Mouse (Mus musculus) neutrophil, adult 5-6 weeks (primary cell): ENCODE measurements around the gene Mchr1. TPM values are rescaled to one million over a fixed set of nuclear protein-coding genes. Genes with fewer than 3 reads are reported as not detected.
"Not testable (repeated sequence)": the region's sequence is repeated elsewhere in the genome, so short reads cannot be mapped to it uniquely, and the experiment has no call there.

Experiments used
- ATAC-seq: fragments of 151-379, 151-347 bp; 2 replicates; pipeline ENCODE4 v1.8.0; 2017; ENCODE audit warnings: mild to moderate bottlenecking, moderate TSS enrichment; ENCODE audit not compliant: insufficient number of reproducible peaks, poor library complexity, low FRiP score, severe bottlenecking; ENCODE audit errors: extremely low read depth
- total RNA-seq: library from RNA; stranded (forward); fragments of 200-1000 nt; gene quantifications from 2 replicates; pipeline ENCODE4 v1.2.3, GENCODE M21; 2017

Mchr1 gene
- not detected in 2 replicates for total RNA-seq

DNA sequence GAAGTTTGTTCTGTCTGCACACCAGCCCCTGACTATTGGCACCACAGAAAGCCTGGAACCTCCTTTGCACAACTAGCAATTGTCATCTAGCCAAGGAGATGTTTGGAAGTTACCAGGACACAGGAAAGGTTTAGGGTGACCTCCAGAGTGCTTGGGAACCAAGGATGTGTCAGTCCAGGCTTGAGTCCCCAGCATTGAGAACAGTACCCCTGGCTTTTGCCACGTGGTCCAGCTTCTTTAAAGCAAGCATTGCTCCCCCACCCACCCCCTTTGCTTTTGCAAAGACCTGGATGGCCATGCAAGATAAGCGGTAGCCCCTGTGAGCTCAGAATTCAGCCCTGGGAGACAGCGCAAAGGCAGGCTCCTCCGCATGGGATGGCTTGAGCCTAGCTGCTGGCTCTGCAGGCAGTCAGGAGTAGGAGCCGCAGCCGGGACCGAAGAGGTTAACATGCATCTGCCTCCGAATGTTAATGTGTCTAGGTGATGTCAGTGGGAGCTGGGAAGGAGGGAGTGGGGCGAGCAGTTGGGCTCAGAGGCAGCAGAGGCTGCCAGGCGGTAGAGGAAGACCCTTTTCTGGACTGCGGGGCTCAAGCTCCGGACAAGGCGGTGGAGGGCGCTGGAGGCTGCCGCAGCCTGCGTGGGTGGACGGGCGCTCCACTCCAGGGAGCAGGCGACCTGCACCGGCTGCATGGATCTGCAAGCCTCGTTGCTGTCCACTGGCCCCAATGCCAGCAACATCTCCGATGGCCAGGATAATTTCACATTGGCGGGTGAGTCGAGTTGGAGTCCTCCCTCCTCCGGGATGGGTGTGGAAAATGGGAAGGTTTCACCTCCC, at the start of gene Mchr1:
Gene Mchr1, plus strand, starts transcription at position 414 of the 835 bp plus-strand sequence.
- ATAC-seq = no peak

DNA sequence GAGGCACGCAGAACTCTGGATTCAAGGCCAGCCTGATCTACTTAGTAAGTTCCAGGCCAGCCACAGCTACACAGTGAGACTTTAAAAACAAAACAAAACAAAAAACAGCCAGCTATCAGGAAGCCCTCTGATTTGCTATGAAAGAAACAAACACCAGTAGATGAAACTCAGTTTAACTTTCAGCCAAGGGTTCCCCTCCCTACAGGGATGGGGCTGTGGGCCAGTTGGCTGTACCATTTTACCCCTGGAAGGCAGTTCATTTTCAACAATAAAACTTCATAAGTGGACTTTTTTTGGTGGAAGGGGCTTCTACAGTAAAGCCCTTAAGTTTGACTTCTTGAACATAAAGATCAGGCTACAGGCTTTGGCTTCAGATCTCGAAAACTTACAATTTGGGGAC, 46.2 kb upstream of the Mchr1 start:
- ATAC-seq = no peak

GRCm38 (mm10) chr15:81190011-81190629, 45.2 kb upstream of the Mchr1 start:
- no peak for ATAC-seq

- ATAC-seq = peak; percentile 98
These were observed 44.6 kb upstream of the Mchr1 start, which contains the start of gene Mrtfa for GRCm38 (mm10) chr15:81190630-81191178. TSS of gene Mrtfa (minus strand) at chr15:81190757.

DNA sequence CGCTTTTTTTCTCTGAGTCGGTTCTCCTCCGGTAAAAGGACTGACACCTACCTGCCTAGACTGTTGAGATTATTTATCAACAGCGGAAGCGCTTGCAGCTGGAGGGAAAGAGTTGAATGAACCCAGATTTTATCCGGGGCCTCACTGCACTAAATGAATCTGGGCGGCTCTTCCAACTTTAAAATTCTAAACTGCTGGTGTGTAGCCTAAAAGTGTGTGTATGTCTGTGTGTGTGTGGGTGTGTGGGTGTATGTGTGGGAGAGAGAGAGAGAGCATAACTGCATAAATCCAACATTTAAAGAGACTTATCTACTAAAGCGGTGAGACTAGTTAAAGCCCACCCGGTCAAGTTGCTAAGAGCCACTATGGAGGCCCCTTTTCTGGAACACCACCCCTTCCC, 44.0 kb upstream of the Mchr1 start:
- no peak for ATAC-seq

DNA sequence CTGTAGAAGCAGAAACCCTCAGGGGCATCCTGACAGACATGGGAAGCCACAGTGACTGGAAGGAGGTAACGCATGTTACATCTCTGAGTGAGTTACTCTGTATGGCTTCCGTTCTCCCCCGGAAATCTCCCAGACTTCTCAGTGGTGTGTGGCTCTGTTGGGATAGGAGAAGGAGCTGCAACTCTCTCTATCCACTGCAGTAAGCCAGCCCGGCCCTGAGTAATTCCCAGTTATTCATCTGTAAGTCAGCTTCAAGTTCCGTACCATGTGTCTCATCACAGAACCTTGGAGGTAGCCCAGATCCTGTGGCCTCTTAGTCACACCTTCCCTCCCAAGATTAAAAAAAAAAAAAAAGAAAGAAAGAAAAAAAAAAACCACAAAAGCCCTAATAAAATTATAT, 43.0 kb upstream of the Mchr1 start:
- no peak for ATAC-seq

GRCm38 (mm10) chr15:81192858-81193257, 42.4 kb upstream of the Mchr1 start:
- no peak for ATAC-seq

- no peak for ATAC-seq
These were observed 40.5 kb upstream of the Mchr1 start for GRCm38 (mm10) chr15:81194791-81195190.

DNA sequence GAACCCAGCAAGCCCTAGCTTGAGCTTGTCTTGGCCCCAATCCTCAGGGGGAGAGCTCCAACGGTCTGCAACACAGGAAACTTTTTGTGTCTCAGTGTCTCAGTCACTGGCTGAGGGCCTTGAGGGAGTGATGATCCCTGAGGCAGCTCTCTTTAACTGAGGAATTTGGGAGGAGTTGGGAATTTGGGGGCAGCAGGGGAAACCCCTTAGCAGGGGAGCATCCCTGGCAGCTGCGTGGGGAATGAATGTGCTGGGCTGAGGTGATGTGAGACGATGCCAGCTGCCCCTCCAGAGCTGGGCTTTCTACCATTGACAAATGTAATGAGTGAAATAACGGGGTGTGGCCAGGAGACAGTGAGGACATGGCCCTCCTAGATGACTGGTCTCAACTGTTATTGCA, 39.9 kb upstream of the Mchr1 start:
- ATAC-seq = no peak

DNA sequence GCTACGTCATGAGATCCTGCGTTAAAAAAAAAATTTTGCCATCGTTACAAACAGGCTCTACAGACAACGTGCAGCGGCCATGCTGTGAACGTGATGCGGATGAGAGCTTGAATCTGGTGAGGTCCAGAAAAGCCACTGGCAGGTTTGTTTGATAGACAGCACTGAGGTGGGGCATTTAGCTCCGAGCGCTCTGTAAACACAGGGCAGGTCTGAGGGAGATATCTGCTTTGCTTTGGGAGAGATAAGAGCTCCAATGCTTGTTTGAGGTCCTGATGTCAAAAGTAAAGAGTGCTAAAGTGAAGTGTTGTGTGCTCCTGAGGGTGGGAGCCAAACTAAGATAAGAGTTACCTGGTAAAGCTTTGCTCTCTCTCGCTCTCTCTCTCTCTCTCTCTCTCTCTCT, 38.1 kb upstream of the Mchr1 start:
- ATAC-seq = no peak

GRCm38 (mm10) chr15:81198447-81198846, 36.9 kb upstream of the Mchr1 start:
- no peak for ATAC-seq

GRCm38 (mm10) chr15:81199372-81199959, 35.8 kb upstream of the Mchr1 start:
- peak; percentile 50; the same call in 1 of the 2 replicates for ATAC-seq

- ATAC-seq = no peak
These were observed 32.8 kb upstream of the Mchr1 start for GRCm38 (mm10) chr15:81202462-81202861.

GRCm38 (mm10) chr15:81210496-81210895, 24.8 kb upstream of the Mchr1 start:
- ATAC-seq = peak; percentile 83

- ATAC-seq = no peak
These were observed 22.3 kb upstream of the Mchr1 start for GRCm38 (mm10) chr15:81212976-81213375.

DNA sequence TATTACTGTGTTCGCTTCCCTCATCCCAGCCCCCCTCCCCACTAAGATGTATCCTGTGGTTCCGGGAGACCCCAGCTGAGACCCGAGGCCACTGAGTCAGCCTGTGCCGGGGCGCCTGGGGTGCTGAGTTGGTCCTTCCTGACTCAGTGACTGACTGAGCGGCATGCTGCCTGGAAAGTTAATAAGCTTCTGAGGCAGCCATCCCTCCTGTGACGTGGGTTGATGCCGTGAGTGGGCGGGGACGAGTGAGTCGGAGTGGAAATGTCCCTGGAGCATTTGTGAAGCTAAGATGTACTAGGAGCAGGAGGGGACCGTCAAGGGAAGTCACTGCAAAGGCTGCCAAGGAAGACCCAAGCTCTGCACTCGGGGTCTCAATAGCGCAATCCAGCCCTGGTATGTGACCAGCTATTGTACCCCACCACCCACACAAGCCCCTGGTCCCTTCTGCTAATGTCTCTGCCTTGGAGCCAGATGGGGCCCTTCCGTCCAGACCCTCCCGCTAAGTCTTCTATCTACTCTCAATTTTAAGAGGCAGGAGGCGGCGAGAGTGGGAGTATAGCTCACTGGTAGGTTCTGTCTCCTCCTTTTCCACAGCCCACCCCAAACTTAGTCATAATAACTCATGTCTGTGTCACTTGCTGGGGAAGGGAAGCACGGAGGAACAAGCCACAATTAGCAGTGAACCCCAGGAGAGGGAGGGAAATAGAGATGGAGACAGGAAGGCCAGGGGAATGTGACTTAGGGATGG, 18.2 kb upstream of the Mchr1 start:
- no peak for ATAC-seq

GRCm38 (mm10) chr15:81219054-81219453, 16.2 kb upstream of the Mchr1 start:
- ATAC-seq = no peak

DNA sequence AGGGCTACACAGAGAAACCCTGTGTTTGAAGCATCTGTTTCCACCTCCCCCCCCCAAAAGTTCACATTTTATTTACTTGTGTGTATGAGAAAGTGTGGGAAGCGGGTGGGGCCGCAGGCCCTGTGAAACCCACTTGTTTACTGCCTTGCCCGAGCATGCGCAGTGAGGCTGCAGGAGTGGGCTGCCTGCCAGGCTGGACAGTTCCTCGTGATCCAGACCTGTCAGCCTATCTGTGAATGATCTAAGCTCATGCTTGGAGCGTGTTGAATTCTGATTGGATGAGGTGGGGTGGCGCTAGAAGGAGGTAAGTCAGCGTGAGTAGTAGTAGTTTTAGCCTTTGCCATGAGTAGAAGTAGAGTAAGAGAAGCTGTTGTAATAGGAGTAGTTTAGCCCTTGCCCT, 15.2 kb upstream of the Mchr1 start:
- ATAC-seq = not testable (repeated sequence)

DNA sequence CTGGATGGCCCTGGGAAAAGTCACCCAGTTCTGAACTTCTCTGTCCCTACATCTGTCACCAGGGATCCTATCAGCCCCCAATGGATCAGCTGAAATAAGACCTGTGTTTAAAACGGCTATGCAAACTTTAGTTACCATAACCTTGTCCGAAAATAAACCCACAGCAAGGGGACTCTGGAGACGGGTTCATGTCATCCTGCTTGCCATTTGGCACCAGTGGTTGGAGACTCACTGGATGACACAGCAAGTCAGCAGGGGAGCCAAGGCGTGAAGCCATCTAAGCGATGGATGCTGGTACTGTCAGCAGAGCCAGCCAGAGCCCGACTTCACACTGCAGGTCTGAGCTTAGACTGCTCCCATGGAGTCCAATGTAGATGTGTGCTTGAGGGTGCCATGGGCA, 13.9 kb upstream of the Mchr1 start:
- no peak for ATAC-seq
